Mouse (Mus musculus): ENCODE measurements around the gene Sh3bgr.

The Sh3bgr gene

DNA sequence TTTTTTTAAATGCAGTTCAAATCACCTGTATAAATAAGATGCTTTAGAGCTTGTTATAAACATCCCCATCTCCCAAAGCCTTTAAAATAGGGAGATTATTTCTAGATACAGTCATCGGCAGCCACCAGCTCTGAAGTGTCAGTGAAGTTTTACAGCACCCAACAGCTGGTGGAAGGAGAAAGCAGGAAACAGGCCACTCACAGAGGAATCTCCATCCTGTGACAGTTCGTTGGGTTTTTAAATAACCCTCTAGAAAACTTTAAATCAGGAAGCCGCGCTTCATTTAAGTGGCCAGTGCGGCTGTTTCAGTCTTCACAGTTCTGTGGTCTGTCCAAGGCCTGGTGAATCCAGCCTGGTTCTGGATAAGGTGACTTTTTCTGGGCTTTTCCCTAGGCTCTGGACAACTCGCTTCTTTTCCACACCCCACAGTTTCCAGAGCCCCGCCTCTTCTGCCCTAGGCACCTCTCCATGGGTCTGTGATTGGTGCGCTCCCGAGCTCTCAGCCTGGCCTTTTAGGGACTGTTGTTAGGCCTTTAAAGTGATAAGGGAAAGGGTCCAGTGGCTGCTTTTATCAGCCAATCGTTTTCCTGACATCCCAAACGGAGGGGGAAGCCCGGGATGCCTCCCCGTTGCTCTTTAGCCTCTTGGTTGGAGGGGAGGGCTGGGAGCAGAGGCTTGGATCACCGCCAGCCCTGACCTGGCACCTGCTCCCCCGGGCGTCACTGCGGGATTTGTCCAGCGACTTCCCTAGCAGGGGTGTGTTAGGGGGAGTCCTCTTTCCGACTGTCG, at the start of gene Sh3bgr:
Sh3bgr (plus strand) TSS at position 538 of the 789 bp plus-strand sequence.
- DNase-seq = peak; percentile 67 to 68

DNA sequence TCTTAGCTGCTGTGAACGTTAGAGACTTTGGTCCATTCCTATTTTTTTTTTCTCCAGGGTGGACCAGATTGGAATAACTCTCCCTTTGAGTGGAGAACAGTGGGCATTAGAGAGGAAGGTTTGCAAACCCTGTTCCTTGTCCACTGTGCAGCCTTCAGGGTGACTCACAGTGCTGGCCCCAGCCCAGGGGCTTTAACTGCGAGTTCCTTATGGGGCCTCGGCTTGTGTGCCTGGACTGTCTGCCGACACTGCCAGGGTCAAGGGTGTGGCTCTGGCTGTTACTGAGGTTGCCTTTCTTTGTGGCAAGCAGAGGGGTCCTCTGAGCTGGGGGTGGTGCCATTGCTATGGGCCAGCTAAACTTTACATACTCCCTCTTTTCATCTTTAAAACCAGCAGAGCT, 49.3 kb upstream of the Sh3bgr start:
- peak in 1 of 2 experiments; percentile 42 for DNase-seq

DNA sequence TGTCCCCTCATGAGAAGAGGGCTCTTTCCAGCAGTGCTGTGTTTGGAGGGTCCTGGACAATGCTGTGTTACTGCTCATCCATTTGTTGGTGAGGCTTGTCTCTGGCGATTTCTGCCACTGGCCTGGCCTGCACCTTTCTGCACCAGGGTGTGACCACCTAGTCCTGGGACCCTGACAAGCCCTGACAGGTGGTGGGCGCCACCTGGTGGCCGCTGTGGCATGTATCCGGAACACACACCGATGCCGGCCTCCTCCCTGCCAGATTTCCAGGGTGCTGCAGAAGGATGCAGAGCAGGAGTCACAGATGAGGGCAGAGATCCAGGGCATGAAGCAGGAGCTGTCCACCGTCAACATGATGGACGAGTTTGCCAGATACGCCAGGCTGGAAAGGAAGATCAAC, 48.7 kb upstream of the Sh3bgr start:
- peak; percentile 92 to 95 for DNase-seq

DNA sequence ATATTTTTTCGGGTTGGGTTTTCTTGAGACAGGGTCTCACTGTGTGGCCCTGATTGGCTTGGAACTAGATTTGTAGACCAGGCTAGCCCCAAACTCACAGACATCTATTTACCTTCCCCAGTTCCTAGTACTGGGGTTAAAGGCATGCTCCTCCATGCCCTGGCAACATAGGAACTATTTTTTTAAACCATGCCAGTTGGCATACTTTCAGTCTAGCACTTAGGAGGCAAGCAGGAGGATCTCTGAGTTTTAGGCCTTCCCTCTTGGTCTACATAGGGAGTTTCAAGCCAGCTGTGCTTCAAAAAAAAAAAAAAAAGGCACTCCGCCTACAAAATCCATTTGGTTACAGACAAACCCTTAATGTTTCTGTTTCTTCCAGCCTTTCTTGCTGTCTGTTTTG, 45.8 kb upstream of the Sh3bgr start:
- DNase-seq = no peak

DNA sequence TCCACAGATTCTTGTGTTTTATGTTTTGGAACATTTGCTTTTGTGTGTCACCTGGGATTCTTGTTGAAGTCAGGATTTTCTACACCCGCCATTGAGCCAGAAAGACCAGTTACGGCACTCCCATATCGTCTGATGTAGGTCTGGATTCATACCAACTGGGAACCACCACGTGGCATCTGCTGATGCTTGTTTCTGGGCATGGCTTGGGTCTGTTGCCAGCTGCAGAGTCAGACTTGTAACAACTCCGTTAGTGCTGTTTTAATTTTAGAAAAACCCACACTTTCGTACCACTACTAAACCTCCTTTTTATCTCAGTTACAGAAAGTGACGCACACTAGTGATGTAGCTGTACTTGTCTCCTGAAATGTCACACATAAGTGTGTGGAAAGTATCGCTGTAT, 44.2 kb upstream of the Sh3bgr start:
- DNase-seq = peak in 1 of 2 experiments; percentile 44

DNA sequence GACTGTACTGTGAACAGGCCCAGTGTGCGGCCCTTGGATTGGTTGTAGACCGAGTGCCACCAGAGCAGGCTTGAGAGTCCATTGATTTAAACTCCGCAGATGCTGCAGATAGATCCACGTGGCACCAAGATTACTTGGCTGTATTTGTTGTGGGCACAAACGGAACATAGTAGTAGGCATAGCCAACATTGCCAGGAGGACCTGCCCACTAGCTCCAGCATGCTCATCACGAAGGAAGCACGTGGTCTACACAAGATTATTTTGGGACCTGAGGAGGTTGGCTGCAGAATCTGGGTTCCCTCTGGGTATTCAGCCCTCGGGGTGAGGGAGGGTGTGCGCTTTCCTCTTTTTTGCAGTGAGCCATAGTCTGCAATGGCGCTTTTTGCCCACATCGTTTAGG, 43.1 kb upstream of the Sh3bgr start:
- no peak for DNase-seq

DNA sequence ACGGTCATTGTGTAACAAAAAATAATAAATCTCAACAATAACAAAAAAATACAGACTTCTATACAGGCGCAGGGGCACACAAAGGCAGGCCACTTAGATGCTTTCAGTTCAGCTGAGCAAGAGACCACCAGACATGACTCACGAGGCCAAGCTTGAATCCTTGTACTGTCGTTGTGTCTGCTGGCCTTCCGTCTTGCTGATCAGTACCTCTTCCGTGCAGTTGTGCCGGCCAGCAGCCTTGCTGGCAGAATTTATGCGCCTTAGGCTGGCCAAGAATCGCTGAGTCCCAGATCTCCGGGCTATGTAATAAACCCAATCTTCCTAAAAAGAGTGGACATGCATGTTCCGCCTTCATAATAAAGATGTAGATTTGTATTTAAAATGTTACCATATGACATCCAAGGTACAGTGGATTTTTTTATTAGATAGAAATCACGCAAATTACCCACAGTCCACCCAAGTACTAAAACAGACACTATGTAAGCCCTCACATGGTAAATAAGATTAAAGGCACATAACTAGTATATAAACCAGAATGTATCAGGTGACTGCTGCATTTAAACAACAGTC, 41.7 kb upstream of the Sh3bgr start:
- DNase-seq = peak in 1 of 2 experiments; percentile 48

DNA sequence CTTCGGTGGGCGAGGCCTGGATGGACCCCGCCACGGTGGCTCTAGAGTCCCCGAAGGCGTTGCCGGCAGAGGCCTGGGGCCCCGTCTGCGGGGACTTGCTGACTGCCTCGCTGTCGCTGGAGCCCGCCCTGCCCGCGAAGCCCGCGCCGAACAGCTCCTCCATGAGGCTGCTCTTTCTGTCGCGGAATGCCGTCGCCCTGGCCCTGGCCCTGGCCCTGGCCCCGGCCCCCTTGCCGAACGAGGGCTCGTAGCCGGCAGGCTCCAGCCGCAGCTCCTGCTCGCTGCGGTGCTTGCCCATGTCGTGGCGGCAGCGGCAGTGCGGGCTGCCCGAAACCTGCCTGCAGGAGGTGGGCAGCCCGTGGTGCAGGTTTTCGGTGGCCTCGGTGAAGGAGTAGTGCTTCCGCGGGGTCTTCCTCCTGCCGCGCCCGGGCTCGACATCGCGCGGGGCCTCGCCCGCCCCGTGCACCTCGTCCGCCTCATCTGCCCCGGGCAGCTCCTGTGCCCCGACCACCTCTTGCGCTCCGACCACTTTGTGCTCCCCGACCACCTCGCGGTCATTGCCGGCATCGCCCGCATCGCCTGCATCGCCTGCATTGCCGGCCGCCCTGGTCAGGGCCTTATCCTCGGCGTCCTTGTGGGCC, 41.0 kb upstream of the Sh3bgr start:
- DNase-seq = peak; percentile 77 to 83

DNA sequence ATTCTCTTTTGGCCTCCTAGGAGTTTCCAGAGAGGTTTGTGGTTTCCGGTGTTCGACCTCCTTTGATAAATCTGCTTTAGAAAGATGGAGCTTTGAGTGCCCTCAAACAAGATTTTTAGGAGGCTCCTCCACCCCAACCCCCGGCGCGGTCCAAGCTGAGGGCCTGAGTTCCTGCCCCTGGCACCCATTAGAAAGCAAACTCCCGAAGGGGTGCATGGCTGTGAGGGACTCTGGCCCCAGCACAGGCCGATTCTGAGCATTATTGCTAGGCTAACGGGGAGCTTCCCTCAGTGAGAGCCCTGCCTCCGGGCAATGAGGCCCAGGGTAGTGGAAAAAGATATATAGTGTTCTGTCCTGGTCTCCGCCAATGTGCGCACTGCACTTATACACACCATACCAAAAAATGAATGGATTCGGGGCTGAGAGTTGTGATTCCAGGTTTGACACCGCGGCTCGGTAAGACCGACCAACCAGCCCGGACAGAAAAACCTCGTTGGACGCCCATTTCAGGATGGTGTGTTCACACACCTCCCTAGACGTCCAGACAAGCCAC, 40.4 kb upstream of the Sh3bgr start:
- peak; percentile 39 to 43 for DNase-seq

DNA sequence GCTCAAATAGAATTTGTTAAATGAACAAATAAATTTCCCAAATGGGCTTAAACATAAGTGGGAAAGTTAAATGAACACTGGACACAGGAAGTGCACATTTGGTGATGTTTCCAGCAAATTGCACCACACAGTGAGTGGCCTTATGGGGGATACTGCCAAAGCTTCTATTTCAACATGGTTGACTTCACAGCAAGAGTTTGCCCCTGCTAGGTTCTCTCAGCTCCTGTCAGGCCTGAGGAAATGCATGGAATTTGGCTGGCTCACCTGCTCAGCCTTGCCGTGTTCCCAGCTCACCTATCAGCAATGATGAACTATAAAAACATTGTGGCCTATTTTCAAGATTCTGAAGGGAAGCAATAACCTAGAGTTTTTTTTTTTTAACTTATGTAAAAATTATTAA, 39.3 kb upstream of the Sh3bgr start:
- peak; percentile 59 to 80 for DNase-seq

DNA sequence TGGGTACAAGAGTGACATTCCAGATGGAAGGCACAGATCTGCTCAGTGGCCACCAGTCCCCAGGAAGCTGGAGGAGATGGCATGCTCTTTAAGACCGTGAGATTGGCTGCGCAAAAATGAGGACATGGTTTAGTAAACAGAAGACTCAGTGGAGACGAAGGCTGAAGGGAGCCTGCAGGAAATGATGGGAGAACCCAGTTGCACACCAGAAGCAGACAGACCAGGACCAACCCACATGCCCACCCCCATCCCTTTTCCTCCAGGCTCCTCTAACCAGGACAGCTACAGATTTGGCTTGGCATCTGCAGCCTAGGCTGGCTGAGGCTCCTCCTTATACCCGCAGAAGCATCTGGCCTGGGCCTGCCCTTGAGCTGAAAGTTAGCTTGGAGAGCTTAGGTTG, 38.9 kb upstream of the Sh3bgr start:
- DNase-seq = peak in 1 of 2 experiments; percentile 69

DNA sequence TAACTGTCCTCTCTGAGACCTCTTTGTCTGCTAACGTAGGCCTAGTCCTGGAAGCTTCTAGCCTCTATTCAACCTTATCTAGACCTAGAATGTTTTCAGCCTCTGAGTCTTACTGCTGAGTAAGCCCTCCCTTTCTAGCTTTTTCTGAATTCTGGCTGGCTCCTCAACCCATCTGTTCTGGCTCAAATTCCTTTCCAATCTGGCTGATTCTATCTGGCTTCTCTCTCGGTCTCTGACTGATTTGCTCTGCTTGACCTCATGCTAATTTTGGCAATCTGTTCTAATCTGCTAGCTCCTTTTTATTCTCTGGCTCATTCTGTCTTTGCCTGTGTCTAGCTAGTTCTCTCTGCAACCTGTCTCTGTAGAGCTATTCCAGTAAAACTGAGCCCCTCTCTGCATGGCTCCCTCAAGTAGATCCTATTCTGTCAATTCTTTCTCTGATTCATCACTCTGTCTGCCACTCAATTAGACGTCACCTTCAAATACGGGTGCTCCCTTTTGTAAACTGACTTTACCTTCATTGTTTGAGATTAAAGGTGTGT, 34.5 kb upstream of the Sh3bgr start:
- peak; percentile 58 to 82 for DNase-seq

DNA sequence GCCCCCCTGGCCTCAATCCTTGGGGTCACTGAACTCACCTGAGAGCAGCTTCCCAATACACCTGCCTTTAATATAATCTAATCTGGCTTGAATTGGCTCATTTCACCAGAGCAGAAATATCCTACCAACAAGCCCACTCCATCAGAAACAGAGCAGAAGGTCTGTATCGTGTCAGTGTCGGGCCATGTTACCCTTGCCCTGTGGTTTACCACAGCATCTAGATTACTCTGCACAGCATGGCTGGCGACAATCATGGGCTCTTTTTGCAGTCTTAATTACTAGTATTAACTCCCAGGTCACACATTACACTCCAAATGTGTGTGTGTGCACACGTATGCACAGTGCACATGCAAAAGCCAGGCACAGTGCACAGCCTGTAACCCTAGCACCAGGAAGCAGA, 31.4 kb upstream of the Sh3bgr start:
- DNase-seq = no peak

DNA sequence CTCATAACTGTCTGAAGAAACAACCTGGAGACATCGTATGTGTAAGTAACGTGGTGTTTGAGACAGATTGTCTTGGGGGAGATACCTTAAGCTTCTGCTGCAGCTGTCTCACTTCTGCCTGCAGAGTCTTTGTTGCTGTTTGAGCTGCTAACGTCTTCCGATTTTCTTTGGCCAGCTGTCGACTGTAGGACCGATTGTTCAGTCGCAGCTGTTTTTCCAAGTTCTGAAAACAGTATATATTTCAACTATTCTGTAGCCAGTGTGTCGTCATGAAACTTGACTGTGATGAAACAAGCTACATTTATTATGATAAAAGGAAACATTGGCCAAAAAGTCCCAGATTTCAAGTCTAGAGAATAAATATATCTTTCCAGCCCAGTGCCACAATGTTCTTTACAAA, 26.6 kb upstream of the Sh3bgr start:
- DNase-seq = no peak

DNA sequence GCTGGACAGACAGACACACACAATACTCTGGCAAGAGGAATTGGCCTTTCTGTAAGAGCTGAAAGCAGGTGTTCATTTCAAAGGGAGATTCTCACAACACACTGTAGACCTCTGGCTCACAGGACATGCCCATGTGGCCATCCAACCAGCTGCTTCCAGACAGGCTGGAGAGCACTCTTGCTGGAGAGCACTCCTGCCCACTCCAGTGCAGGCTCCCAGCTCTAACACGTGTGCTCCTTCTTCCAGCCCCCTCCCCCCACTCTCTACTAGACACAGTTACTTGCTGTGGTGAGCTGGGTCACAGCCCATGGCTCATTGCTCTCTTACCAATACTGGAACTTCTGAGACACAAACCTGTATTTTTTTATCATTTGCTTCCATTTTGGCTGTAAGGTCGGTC, 24.9 kb upstream of the Sh3bgr start:
- DNase-seq = no peak

DNA sequence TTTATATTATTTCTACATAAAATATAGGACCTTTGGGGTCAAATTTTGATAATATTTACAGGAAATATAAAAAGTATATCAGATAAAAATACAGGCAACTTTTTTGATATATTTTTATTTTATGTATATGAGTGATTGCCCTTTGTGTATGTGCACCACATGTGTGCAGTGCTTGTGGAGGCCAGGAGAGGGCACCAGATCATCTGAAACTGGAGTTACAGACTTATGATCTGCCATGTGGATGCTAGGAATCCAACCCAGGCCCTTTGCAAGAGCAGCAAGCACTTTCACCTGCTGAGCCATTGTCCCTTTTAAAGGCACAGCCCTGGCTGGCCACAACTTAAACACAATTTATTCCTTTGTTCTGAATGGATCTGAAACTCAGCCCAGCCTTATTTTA, 21.1 kb upstream of the Sh3bgr start:
- no peak for DNase-seq

DNA sequence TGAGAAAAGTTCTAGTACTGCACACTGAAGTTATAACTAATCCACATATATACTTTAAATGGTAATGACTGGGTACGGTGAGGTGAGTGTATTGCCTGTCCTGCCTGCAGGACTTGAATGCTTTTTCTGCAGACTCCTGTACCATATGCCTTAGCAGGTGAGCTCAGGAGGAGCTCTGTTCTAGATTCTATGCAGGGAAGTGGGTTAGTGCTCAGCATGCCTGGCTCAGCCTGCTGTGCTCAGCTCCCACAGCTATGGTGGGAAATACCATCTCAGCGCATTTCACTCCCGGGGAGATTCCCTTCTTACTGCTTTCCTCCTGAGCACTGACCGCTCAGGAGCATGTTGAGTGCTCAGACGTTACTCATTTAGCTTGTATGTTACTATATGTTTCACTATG, 12.6 kb upstream of the Sh3bgr start:
- peak in 1 of 2 experiments; percentile 40 for DNase-seq

DNA sequence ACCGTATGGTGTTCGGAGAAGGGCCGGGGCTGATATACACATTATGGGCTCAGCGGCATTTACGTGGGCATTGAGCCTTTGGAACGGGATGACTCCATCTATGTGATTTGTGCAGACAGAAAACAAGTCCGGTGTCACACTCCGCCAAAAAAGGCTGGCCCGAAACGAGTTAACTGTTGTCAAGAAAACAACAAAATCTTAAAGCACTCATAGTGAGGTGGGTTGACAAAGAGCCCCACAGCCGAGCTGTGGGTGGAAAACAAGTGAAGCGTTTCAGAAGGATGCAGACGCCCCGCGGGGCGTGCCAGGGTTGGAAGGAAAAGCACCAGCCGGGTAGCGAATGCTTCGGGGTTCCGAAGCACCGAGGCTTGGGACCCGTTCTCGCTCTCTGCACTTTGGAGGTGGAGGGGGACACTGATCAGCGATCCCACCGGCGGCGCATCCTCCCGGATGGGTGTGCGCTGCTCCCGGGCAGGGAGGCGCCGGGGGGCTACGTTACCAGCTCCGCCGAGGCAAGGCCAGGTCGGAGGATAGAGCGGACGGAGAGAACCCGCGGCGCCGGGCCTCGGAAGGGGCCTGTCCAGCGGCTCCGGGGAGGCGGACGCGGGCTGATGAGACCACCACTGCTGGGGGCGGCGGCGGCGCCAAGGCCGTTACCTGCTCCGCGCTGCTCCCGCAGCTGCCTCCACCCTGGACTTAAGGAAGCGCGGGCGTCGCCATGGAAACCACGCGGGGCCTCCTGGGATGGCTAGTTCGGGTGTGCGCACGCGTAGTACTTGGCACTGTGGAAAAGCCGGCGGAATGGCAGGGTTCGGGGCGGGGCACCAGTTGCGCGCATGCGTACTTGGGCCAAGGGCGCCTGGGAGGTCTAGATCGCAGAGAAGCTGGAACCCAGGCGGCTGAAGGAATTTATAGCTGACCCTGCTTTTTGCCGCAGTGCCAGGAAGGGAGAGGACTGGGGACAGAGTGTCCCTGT, 8.4 kb upstream of the Sh3bgr start, which contains the start of gene Lca5l:
Lca5l (minus strand) TSS at position 741 of the 976 bp plus-strand sequence.
- peak; percentile 100 for DNase-seq

DNA sequence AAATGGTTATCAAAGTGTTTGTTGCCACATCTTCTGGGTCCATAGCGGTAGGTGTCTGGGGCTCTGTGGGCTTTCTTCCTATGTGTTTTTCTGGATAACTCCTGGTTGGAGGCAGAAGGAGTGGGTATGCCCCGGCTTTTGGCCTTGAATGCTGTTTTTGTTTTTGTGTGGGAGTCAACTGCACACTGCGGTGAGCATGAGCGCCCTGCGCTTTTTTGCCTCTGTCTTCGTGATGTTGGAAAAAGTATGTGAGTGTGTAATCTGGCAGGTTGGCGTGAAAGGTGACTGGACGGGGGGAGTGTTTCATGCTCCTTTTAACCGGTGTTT, 415 bp downstream of the Sh3bgr start:
- DNase-seq = no peak

DNA sequence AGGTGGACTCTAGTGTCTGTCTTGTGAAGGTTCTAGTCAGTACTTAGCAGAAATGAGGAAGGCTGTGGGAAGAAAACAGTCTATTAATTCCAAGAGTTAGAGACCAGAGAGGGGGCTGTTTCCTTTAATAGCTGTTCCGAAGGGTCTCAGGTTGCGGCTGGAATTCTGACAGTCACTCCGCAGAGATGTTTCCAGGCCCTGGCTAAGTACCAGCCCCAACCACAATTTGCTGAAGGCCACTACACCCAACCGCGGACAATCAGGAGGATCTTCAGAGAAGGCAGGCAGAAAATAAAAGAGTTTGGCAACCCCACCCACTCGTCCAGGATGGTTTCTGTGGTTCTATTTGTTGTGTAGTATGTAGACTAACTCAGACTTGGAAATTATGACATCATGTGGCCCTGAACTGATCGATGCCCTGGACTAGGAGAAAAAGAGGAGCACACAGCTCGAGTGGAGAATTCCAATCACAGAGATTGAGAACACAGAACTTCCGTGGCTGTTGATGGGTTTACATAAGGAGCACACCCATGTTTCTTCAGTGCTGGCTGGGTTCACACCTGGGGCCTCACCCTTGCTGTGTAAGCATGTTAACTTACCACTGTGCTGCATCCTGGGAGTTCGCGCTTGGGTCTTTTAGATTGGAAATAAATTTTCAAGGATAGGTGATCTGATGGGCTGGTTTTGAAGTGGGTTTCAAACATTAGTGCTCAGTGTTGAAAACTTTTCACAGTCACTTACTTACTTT, 1.4 kb downstream of the Sh3bgr start:
- no peak for DNase-seq

DNA sequence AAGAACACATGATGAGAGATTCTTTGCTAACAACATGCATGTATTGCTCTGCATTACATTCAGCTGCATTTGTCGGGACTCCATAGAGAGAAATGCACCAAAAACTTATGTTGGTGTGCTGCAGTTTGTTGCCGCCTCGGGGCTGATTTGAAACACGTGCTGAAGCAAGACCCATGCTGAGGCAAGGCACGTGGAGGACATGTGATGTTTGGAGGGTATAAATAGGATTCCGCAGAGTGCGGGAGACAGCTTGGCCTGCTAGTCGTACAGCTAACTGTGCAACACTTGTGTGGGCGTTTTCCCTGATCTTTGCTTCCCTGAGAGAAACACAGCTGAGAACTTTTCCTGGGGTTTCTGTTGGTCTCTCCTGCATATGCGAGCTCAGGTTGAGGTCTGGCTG, 9.5 kb downstream of the Sh3bgr start:
- no peak for DNase-seq

DNA sequence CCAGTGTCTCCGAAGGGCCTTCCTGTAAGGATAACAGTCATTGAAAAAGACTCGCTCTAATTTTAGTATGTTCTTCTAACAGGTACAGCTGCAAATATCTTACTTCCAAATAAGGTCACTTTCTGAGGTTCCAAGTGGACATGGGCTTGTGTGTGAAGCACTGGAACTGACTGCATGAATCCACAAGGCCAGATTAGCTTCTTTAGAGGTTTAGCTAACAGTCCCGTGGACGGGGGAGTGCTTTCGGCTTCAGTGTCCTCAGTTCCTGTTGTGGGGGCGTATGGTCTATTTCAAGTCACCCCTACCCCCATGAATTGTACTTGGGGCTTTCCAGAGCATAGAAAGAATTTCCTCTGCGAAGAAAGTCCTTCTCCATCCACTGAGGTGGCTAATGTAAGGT, 10.6 kb downstream of the Sh3bgr start:
- DNase-seq = no peak

All from cerebellum, postnatal 14 days (tissue).